Mouse (Mus musculus): ENCODE results near the gene Magi1. TPM values are rescaled to one million over a fixed set of nuclear protein-coding genes. Genes with fewer than 3 reads are reported as not detected.
A peak's percentile ranks its signal among the peaks of the same experiment; 100 is the strongest.

The Magi1 gene
- total and polyA plus RNA-seq, 3 experiments = 4.1 to 16.5 (median 14.0) TPM

GRCm38 (mm10) chr6:94236899-94237298, 46.8 kb downstream of the Magi1 start:
- intact Hi-C loops (cut with DNase I) = no loop called here
- WGBS = 49% methylated on average over 2 of the region's 2 CpGs
- DNase-seq = no peak
- peaks cover 6% of the 10 kb centered on the region for H3K79me2 ChIP-seq (replicated peaks; ENCODE audit: control insufficient read depth, insufficient read depth, low read length)
- H3K4me1 ChIP-seq (ENCODE audit: control insufficient read depth, insufficient read depth, low read length) = peaks cover 25% of the 10 kb centered on the region
- no peak overlapping the region for H3K4me3 ChIP-seq
- TF ChIP-seq CTCF (IDR thresholded peaks at IDR 0.05) (no peak), EP300 (IDR thresholded peaks at IDR 0.05; ENCODE audit: insufficient read depth, low read depth, low read length) (0 out of 2 replicates have a peak, but pooled peaks have one; percentile 35)
- H3K27ac ChIP-seq = peak overlapping the region; percentile 34
- H3K9ac ChIP-seq (ENCODE audit: low read depth, low read length) = no peak overlapping the region
- peaks cover 10% of the 10 kb centered on the region for H3K36me3 ChIP-seq (ENCODE audit: control insufficient read depth, insufficient read depth, low read length)
- no peaks in the 10 kb centered on the region for H3K27me3 ChIP-seq (ENCODE audit: control insufficient read depth, insufficient read depth, low read length)

GRCm38 (mm10) chr6:94232243-94232785, 51.4 kb downstream of the Magi1 start:
- Histone ChIP-seq H3K9ac (ENCODE audit: low read depth, low read length) (no peak overlapping the region), H3K4me3 (no peak overlapping the region), H3K4me1 (ENCODE audit: control insufficient read depth, insufficient read depth, low read length) (peaks cover 10% of the 10 kb centered on the region), H3K36me3 (ENCODE audit: control insufficient read depth, insufficient read depth, low read length) (peaks cover 7% of the 10 kb centered on the region), H3K79me2 (replicated peaks; ENCODE audit: control insufficient read depth, insufficient read depth, low read length) (peaks cover 1% of the 10 kb centered on the region), H3K27me3 (ENCODE audit: control insufficient read depth, insufficient read depth, low read length) (no peaks in the 10 kb centered on the region), H3K27ac (no peak overlapping the region)
- TF ChIP-seq EP300 (IDR thresholded peaks at IDR 0.05; ENCODE audit: insufficient read depth, low read depth, low read length) (no peak), POLR2A (IDR thresholded peaks at IDR 0.05; ENCODE audit: insufficient read depth, low read depth, low read length) (no peak), CTCF (IDR thresholded peaks at IDR 0.05) (no peak)
- WGBS = 63% methylated on average over 3 of the region's 3 CpGs
- no peak for DNase-seq
- intact Hi-C loops (cut with DNase I) = no loop called here

- Histone ChIP-seq H3K27ac (no peak overlapping the region), H3K4me1 (ENCODE audit: control insufficient read depth, insufficient read depth, low read length) (peaks cover 8% of the 10 kb centered on the region), H3K27me3 (ENCODE audit: control insufficient read depth, insufficient read depth, low read length) (no peaks in the 10 kb centered on the region), H3K4me3 (no peak overlapping the region), H3K79me2 (replicated peaks; ENCODE audit: control insufficient read depth, insufficient read depth, low read length) (peaks cover 1% of the 10 kb centered on the region; the same call in 1 of the 2 replicates), H3K9ac (ENCODE audit: low read depth, low read length) (no peak overlapping the region), H3K36me3 (ENCODE audit: control insufficient read depth, insufficient read depth, low read length) (peaks cover 5% of the 10 kb centered on the region)
- intact Hi-C loops (cut with DNase I) = no loop called here
- WGBS = 71% methylated on average over 4 of the region's 4 CpGs
- no peak for DNase-seq
- TF ChIP-seq EP300 (IDR thresholded peaks at IDR 0.05; ENCODE audit: insufficient read depth, low read depth, low read length) = no peak
- no peak for TF ChIP-seq CTCF (IDR thresholded peaks at IDR 0.05)
- no peak for TF ChIP-seq POLR2A (IDR thresholded peaks at IDR 0.05; ENCODE audit: insufficient read depth, low read depth, low read length)
Observed at GRCm38 (mm10) chr6:94231831-94232230, 51.9 kb downstream of the Magi1 start.

- H3K36me3 ChIP-seq (ENCODE audit: control insufficient read depth, insufficient read depth, low read length) = no peaks in the 10 kb centered on the region; the same call in 1 of the 2 replicates
- H3K4me3 ChIP-seq = no peak overlapping the region
- no peaks in the 10 kb centered on the region for H3K27me3 ChIP-seq (ENCODE audit: control insufficient read depth, insufficient read depth, low read length)
- H3K79me2 ChIP-seq (replicated peaks; ENCODE audit: control insufficient read depth, insufficient read depth, low read length) = peaks cover 1% of the 10 kb centered on the region; the same call in 1 of the 2 replicates
- H3K9ac ChIP-seq (ENCODE audit: low read depth, low read length) = no peak overlapping the region
- H3K4me1 ChIP-seq (ENCODE audit: control insufficient read depth, insufficient read depth, low read length) = peaks cover 10% of the 10 kb centered on the region
- no peak overlapping the region for H3K27ac ChIP-seq
- WGBS = 65% methylated on average over 7 of the region's 7 CpGs
- TF ChIP-seq CTCF (IDR thresholded peaks at IDR 0.05) = no peak
- TF ChIP-seq EP300 (IDR thresholded peaks at IDR 0.05; ENCODE audit: insufficient read depth, low read depth, low read length) = no peak
- TF ChIP-seq POLR2A (IDR thresholded peaks at IDR 0.05; ENCODE audit: insufficient read depth, low read depth, low read length) = no peak
- DNase-seq = no peak
- intact Hi-C loops (cut with DNase I) = no loop called here
Observed at GRCm38 (mm10) chr6:94231367-94231766, 52.4 kb downstream of the Magi1 start.

- intact Hi-C loops (cut with DNase I) = no loop called here
- WGBS = 55% methylated on average over 3 of the region's 3 CpGs
- H3K4me1 ChIP-seq (ENCODE audit: control insufficient read depth, insufficient read depth, low read length) = peaks cover 12% of the 10 kb centered on the region
- H3K27ac ChIP-seq = no peak overlapping the region; the same call in 1 of the 2 replicates
- TF ChIP-seq EP300 (IDR thresholded peaks at IDR 0.05; ENCODE audit: insufficient read depth, low read depth, low read length) (no peak), CTCF (IDR thresholded peaks at IDR 0.05) (no peak), POLR2A (IDR thresholded peaks at IDR 0.05; ENCODE audit: insufficient read depth, low read depth, low read length) (no peak)
- peaks cover 1% of the 10 kb centered on the region; the same call in 1 of the 2 replicates for H3K79me2 ChIP-seq (replicated peaks; ENCODE audit: control insufficient read depth, insufficient read depth, low read length)
- H3K4me3 ChIP-seq = no peak overlapping the region
- DNase-seq = no peak
- H3K36me3 ChIP-seq (ENCODE audit: control insufficient read depth, insufficient read depth, low read length) = peaks cover 3% of the 10 kb centered on the region; the same call in 1 of the 2 replicates
- no peak overlapping the region for H3K9ac ChIP-seq (ENCODE audit: low read depth, low read length)
- H3K27me3 ChIP-seq (ENCODE audit: control insufficient read depth, insufficient read depth, low read length) = no peaks in the 10 kb centered on the region
Observed at GRCm38 (mm10) chr6:94230918-94231317, 52.8 kb downstream of the Magi1 start.

- H3K4me1 ChIP-seq (ENCODE audit: control insufficient read depth, insufficient read depth, low read length) = peaks cover 15% of the 10 kb centered on the region
- H3K27ac ChIP-seq = no peak overlapping the region; the same call in 1 of the 2 replicates
- H3K9ac ChIP-seq (ENCODE audit: low read depth, low read length) = no peak overlapping the region
- no peak for DNase-seq
- no peak overlapping the region for H3K4me3 ChIP-seq
- TF ChIP-seq POLR2A (IDR thresholded peaks at IDR 0.05; ENCODE audit: insufficient read depth, low read depth, low read length) (no peak), EP300 (IDR thresholded peaks at IDR 0.05; ENCODE audit: insufficient read depth, low read depth, low read length) (no peak), CTCF (IDR thresholded peaks at IDR 0.05) (no peak)
- H3K36me3 ChIP-seq (ENCODE audit: control insufficient read depth, insufficient read depth, low read length) = peaks cover 3% of the 10 kb centered on the region; the same call in 1 of the 2 replicates
- intact Hi-C loops (cut with DNase I) = no loop called here
- 0 out of 2 replicates have a peak, but pooled peaks cover 1% of the 10 kb centered on the region for H3K79me2 ChIP-seq (replicated peaks; ENCODE audit: control insufficient read depth, insufficient read depth, low read length)
- WGBS = 63% methylated on average over 3 of the region's 3 CpGs
- H3K27me3 ChIP-seq (ENCODE audit: control insufficient read depth, insufficient read depth, low read length) = no peaks in the 10 kb centered on the region
Observed at GRCm38 (mm10) chr6:94230129-94230528, 53.6 kb downstream of the Magi1 start.
